Mouse (Mus musculus): ENCODE measurements around the gene Sec24c. TPM values are rescaled to one million over a fixed set of nuclear protein-coding genes. Genes with fewer than 3 reads are reported as not detected.

Gene Sec24c
- polyA plus RNA-seq, 1 experiment from 2014 or later: 101 TPM

DNA sequence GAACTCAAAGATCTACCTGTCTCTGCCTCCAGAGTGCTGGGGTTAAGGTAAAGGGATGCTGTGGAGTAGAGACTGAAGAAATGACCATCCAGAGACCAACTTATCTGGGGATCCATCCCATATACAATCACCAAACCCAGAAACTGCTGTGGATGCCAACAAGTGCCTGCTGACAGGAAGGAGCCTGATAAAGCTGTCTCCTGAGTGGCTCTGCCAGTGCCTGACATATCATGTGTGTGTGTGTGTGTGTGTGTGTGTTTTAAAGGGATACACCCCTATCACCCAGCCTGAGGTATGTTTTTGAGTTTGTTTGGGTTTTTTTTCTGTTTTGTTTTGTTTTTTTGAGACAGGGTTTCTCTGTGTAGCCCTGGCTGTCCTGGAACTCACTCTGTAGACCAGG, 27.7 kb upstream of the Sec24c start:
- no peaks in the 10 kb centered on the region for H3K9me3 ChIP-seq
- no peak overlapping the region for H3K27ac ChIP-seq
- peaks cover 8% of the 10 kb centered on the region; the same call in 1 of the 2 replicates for H3K36me3 ChIP-seq
- H3K4me1 ChIP-seq: peaks cover 16% of the 10 kb centered on the region
- no peak for DNase-seq (ENCODE audit: low spot score)
- H3K27me3 ChIP-seq (ENCODE audit: insufficient read depth, poor library complexity, severe bottlenecking): no peaks in the 10 kb centered on the region; the same call in 1 of the 2 replicates
- H3K4me3 ChIP-seq: no peak overlapping the region

DNA sequence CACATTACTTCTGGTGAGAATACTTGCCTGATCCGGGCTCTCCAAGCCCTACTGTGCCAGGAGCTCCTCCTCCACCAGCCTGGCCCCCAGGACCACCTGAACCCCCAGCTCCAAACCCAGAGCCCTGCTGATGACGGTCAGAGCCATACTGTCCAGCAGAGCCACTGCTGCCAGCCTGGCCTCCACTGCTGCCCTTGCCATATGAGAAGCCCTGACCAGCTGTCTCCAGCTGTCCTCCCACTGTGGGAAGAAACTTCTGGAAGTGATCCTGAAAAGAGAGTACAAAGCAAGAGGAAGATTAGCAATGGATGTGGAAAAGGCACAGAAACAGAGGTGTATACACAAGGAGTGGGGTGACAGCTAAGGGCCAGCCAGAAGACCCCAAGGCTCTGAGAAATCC, 23.1 kb upstream of the Sec24c start:
- Histone ChIP-seq H3K27ac (0 out of 2 replicates have a peak overlapping the region, but pooled peaks have one; percentile 59), H3K9me3 (no peaks in the 10 kb centered on the region), H3K36me3 (peaks cover 8% of the 10 kb centered on the region; the same call in 1 of the 2 replicates), H3K27me3 (ENCODE audit: insufficient read depth, poor library complexity, severe bottlenecking) (no peaks in the 10 kb centered on the region; the same call in 1 of the 2 replicates), H3K4me3 (no peak overlapping the region), H3K4me1 (peaks cover 26% of the 10 kb centered on the region)
- 64% methylated on average over 2 of the region's 2 CpGs for WGBS
- DNase-seq (ENCODE audit: low spot score): no peak

DNA sequence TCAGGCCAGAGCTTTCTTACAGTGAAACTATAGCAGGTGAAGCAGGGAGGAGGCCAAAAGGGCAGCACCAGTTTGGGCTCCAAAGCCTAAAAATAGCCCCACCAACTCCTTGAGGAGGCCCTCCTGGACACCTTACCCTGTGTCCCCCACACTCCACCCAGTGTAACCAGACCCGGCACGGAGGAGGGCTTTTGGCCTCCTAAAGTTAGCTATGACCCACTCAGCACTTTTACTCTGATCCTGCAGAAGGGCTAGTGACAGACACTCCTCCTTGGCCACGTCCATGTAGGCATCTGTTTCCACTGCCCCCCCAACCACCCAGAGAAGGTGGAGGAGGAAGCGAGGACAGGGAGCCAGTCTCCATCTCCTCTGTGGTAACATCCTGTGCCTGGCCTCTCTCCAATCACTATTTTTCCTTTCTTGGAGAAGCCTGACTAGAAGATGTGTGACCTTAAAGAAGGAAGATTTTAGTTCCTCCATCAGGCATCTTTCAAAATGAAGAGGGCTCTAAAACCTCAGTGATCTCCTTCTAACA, 22.3 kb upstream of the Sec24c start:
- no peak for DNase-seq (ENCODE audit: low spot score)
- Histone ChIP-seq H3K9me3 (no peaks in the 10 kb centered on the region), H3K27ac (peak overlapping the region; percentile 4; the same call in 1 of the 2 replicates), H3K36me3 (peaks cover 8% of the 10 kb centered on the region; the same call in 1 of the 2 replicates), H3K4me3 (no peak overlapping the region), H3K27me3 (ENCODE audit: insufficient read depth, poor library complexity, severe bottlenecking) (no peaks in the 10 kb centered on the region; the same call in 1 of the 2 replicates), H3K4me1 (peaks cover 29% of the 10 kb centered on the region)
- 27% methylated on average over 4 of the region's 4 CpGs for WGBS

DNA sequence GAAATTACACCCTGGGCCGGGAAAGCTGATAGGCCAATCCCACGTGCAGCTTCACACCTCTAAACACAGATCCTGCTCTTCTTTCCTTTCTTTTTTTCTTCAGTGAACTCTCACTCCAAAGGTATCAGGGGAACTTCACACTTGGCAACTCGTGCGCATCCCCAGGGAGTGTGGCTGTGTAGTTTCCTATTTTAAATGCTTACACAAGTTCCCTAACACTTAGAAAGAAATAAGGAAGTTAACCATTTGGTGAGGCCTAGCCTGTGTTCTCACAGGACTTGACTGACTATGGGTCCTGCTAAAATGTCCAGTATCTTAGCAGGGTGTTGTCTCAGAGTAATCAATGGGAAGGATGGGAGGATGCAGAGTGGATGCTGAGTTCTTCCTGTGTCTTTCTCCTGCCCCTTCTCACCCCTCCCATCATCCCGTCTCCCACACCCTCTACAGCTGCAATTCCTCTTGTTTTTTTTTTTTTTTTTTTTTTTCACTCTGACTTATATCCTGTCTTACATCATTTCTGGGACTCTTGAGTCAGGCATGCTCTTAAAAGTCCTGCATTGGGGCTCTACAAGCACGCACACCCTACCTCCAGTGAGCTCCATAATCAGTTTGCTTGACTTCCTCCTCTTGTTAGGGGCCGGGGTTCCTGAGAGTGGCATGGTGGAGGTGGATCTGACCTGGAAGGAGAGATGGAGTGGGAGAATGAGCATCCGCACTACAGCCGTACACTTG, 19.3 kb upstream of the Sec24c start:
- H3K27ac ChIP-seq: peak overlapping the region; percentile 77; the same call in 1 of the 2 replicates
- 67% methylated on average over 9 of the region's 9 CpGs for WGBS
- no peak for DNase-seq (ENCODE audit: low spot score)
- H3K4me1 ChIP-seq: peaks cover 31% of the 10 kb centered on the region
- no peak overlapping the region for H3K4me3 ChIP-seq
- H3K27me3 ChIP-seq (ENCODE audit: insufficient read depth, poor library complexity, severe bottlenecking): no peaks in the 10 kb centered on the region
- H3K9me3 ChIP-seq: no peaks in the 10 kb centered on the region
- H3K36me3 ChIP-seq: peaks cover 5% of the 10 kb centered on the region; the same call in 1 of the 2 replicates

DNA sequence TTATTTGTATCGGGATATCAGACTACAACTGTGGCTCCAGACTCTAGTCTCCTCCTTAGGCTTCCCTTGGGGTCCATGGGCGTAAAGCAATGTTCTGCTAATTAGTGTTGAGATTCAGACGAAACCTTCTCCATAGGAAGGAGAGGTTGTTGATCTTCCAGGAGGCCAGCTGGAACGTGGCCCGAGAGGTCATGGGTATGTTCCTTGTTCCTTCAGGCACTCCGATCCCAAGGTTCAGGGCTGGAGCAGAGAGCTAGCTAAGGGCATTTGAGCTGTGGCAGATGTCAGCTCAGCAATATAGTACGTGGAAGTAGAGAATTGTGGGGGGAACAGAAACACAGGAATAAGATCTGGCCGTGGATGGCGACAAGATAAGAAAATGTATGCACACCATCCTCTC, 18.4 kb upstream of the Sec24c start:
- peak overlapping the region; percentile 50 for H3K4me3 ChIP-seq
- peaks cover 12% of the 10 kb centered on the region; the same call in 1 of the 2 replicates for H3K36me3 ChIP-seq
- WGBS: 56% methylated on average over 9 of the region's 9 CpGs
- H3K9me3 ChIP-seq: no peaks in the 10 kb centered on the region
- H3K27me3 ChIP-seq (ENCODE audit: insufficient read depth, poor library complexity, severe bottlenecking): no peaks in the 10 kb centered on the region
- H3K27ac ChIP-seq: peak overlapping the region; percentile 77
- peaks cover 38% of the 10 kb centered on the region for H3K4me1 ChIP-seq
- DNase-seq (ENCODE audit: low spot score): no peak

DNA sequence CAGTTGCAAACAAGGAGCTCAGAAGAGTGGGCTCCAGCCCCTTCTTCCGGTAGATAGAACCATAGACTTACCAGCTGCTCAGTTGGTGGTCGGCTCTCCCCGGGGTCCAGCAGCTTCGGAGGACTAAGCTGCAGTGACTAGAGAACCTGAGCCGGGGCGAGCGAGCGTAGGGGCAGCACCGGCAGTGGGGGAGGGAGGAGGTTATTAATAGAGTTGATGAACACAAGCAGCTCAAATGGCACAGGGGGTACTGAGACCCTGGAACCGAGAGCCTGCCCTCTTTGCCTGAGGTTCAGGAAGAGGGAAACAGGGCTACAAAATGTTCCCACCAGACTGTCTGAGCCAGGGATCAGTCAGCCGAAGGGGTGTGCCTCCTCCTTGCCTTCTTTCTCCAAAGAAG, 17.7 kb upstream of the Sec24c start, which contains the start of gene Myoz1:
TSS of gene Myoz1 (minus strand) at position 180 of the 400 bp plus-strand sequence.
- Histone ChIP-seq H3K9me3 (no peaks in the 10 kb centered on the region), H3K36me3 (peaks cover 15% of the 10 kb centered on the region; the same call in 1 of the 2 replicates), H3K27ac (peak within 1 kb of the TSS; percentile 77), H3K4me3 (peak within 1 kb of the TSS; percentile 50), H3K27me3 (ENCODE audit: insufficient read depth, poor library complexity, severe bottlenecking) (no peaks in the 10 kb centered on the region), H3K4me1 (peaks cover 43% of the 10 kb centered on the region)
- 20% methylated on average over 11 of the region's 11 CpGs for WGBS
- no peak for DNase-seq (ENCODE audit: low spot score)

DNA sequence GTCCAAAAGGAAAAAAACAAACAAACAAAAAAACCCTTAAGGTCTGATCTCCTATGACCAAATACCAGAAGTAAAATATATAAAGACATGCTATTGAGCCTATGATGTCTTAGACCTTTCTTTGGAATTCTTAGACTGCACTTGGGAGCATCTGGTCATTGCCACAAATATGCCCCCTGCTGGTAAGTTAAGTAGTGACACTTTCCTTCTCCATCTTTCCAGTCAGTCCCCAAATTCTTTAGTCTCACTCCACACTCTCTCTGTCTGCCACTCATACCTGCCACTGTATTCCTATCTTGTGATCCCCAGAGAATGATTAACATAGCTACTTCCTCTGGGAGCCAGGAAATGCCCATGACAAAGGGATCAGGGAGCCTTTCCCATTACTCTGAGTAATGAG, 15.8 kb upstream of the Sec24c start:
- no peak for DNase-seq (ENCODE audit: low spot score)
- H3K4me1 ChIP-seq: peaks cover 46% of the 10 kb centered on the region
- H3K27ac ChIP-seq: no peak overlapping the region

DNA sequence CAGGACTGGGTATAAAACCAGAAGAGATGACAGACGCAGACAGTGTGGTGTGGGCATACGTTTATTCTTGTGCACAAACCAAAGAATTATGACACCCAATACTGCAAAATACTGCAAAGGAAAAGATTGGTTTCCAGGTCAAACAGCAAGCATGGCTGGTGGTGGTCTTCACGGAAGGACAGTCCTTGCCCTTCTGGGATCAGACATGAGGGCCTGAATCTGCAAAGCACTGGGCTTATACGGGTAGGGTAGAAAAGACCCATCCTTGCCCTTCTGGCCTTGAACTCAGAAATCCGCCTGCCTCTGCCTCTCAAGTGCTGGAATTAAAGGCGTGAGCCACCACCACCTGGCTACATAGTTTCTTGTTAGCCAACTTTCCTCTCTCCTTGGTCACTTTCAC, 15.2 kb upstream of the Sec24c start:
- Histone ChIP-seq H3K9me3 (no peaks in the 10 kb centered on the region), H3K4me3 (no peak overlapping the region), H3K27ac (no peak overlapping the region), H3K36me3 (peaks cover 26% of the 10 kb centered on the region), H3K4me1 (peaks cover 46% of the 10 kb centered on the region), H3K27me3 (ENCODE audit: insufficient read depth, poor library complexity, severe bottlenecking) (peaks cover 9% of the 10 kb centered on the region)
- DNase-seq (ENCODE audit: low spot score): no peak
- 76% methylated on average over 6 of the region's 6 CpGs for WGBS

More for the DNA sequence above, 15.8 kb upstream of the Sec24c start:
- Histone ChIP-seq H3K9me3 (no peaks in the 10 kb centered on the region), H3K27me3 (ENCODE audit: insufficient read depth, poor library complexity, severe bottlenecking) (peaks cover 9% of the 10 kb centered on the region), H3K4me3 (no peak overlapping the region), H3K36me3 (peaks cover 26% of the 10 kb centered on the region)

DNA sequence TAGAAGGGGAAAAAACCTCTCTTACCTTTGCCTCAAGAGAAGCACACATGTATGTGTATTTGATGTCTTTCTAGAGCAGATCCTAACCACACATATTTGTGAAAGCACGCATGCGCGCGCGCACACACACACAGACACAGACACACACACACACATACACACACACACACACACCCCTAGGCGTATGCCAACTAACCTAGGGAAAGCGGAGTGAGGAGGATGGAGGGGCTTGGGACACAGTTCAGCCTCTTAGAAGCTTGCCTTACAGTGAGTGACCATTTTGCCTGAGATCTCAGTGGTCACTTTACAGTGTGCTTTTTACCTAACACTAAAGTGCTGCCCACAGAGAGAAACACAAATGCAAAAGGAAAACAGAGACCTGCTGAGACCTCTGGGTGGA, 14.4 kb upstream of the Sec24c start:
- 92% methylated on average over 7 of the region's 7 CpGs for WGBS
- DNase-seq (ENCODE audit: low spot score): no peak
- Histone ChIP-seq H3K4me1 (peaks cover 47% of the 10 kb centered on the region), H3K36me3 (peaks cover 26% of the 10 kb centered on the region), H3K27ac (peak overlapping the region; percentile 94; the same call in 1 of the 2 replicates), H3K27me3 (ENCODE audit: insufficient read depth, poor library complexity, severe bottlenecking) (peaks cover 9% of the 10 kb centered on the region), H3K9me3 (no peaks in the 10 kb centered on the region), H3K4me3 (no peak overlapping the region)

DNA sequence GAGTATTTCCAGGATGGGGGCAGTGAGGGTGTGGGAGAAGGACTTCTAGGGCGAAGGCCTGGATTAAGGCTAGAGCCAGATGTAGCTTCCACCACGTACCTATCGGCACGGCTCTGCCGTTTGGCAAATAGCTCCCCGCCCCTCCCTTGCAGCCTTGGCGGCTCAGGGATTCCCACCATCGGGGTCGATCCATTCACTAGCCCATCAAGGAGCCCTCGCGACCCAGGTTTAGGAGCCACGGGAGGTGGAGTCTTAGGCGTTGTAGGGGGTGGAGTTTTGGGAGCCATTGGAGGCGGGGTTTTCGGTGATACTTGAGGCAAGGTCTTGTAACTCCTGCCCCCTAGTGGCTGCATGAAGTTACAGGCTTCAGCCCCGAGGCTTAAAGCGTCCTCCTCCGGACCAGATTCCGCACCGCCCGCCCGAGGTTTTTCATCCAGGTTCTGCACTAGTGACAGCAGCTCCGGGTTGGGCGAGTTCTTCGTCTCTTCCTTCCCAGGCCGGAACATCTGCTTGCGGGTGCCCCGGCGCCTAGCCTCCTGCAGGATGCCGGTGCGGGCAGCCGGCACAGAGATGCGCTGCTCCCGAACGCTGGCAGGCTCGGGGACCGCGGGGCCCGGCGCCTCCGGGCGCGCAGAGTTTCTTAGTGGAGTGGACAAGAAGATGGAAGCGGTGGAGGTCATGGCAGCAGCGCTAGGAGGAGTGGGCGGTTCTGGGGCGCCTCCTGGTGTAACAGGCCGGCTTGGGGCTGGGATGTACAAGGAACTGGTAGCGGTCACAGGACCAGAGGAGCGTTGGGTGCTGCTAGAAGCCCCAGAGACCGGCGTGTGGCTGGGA, 13.1 kb upstream of the Sec24c start:
- DNase-seq (ENCODE audit: low spot score): peak; percentile 96
- Histone ChIP-seq H3K36me3 (peaks cover 26% of the 10 kb centered on the region), H3K27ac (peak overlapping the region; percentile 94), H3K4me1 (peaks cover 47% of the 10 kb centered on the region), H3K4me3 (peak overlapping the region; percentile 71), H3K9me3 (no peaks in the 10 kb centered on the region), H3K27me3 (ENCODE audit: insufficient read depth, poor library complexity, severe bottlenecking) (peaks cover 9% of the 10 kb centered on the region)
- WGBS: 3% methylated on average over 52 of the region's 52 CpGs

DNA sequence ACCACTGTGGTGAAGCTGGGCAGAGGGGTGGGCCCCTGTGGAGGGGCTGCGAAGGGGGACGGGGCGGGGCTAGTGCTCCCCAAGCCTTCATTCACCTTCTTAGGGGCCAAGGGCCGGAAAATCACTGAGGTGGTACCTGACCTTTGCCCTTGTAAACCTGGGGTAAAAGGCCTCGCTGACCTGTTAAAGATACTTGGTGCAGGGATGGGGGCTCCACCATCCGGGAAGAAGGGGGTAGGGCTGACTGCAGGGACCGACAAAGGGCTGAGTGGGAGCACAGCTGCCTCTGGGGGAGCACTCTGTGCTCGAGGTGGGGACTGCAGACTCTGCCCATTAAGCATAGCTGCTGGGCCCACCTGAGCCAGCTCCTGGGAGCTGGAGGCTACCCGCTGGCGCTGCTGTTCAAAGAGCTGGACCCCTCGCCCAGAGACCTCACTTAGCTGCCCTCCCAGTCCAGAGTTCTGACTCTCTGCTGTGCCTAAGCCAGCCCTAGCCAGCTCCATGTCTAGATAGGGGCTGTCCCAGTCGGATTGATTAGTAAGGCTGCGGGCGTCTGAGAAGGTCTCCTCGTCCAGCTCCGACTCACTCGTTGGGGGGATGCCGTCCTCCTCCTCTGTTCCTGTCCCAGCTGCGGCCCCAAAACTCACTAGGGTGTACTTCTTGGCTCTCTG, 12.3 kb upstream of the Sec24c start:
- H3K4me1 ChIP-seq: peaks cover 47% of the 10 kb centered on the region
- 9% methylated on average over 19 of the region's 19 CpGs for WGBS

DNA sequence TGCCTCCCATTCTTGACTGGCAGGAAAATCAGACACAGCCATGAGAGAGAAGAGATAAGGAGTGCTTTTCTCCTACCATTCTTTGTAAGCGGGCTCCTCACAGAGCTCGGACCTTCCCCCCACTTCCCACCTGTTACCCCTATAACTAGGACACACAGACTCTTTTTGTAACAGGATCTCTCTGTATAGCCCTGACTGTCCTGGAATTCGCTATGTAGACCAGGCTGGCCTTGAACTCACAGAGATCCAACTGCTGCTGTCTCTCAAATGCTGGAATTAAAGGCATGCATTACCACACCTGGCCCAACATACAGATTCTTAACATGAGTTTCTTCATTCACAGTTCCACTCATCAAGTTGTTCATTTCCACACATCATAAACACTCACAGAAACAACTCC, 11.4 kb upstream of the Sec24c start:
- 28% methylated on average over 3 of the region's 3 CpGs for WGBS
- no peak for DNase-seq (ENCODE audit: low spot score)
- H3K27me3 ChIP-seq (ENCODE audit: insufficient read depth, poor library complexity, severe bottlenecking): peaks cover 9% of the 10 kb centered on the region
- no peaks in the 10 kb centered on the region for H3K9me3 ChIP-seq
- peak overlapping the region; percentile 94 for H3K27ac ChIP-seq
- H3K4me3 ChIP-seq: peak overlapping the region; percentile 71
- H3K4me1 ChIP-seq: peaks cover 51% of the 10 kb centered on the region
- H3K36me3 ChIP-seq: peaks cover 26% of the 10 kb centered on the region

More for the DNA sequence above, 12.3 kb upstream of the Sec24c start:
- Histone ChIP-seq H3K27ac (peak overlapping the region; percentile 94), H3K9me3 (no peaks in the 10 kb centered on the region), H3K27me3 (ENCODE audit: insufficient read depth, poor library complexity, severe bottlenecking) (peaks cover 9% of the 10 kb centered on the region), H3K4me3 (peak overlapping the region; percentile 71), H3K36me3 (peaks cover 26% of the 10 kb centered on the region)
- DNase-seq (ENCODE audit: low spot score): peak; percentile 77
